Mouse (Mus musculus): ENCODE results near the gene Bckdk.
A peak's percentile ranks its signal among the peaks of the same experiment; 100 is the strongest.

The Bckdk gene

GRCm38 (mm10) chr7:127931351-127932135 lies 27.7 kb downstream of the Bckdk start:
- peak; percentile 90 for DNase-seq (ENCODE audit: low read depth)

- peak; percentile 55 for DNase-seq (ENCODE audit: low read depth)
Measured at GRCm38 (mm10) chr7:127932273-127933031, 28.6 kb downstream of the Bckdk start.

GRCm38 (mm10) chr7:127934075-127934474 lies 30.2 kb downstream of the Bckdk start:
- DNase-seq (ENCODE audit: low read depth): no peak

- DNase-seq (ENCODE audit: low read depth): peak; percentile 95
Measured at GRCm38 (mm10) chr7:127935028-127935722, 31.3 kb downstream of the Bckdk start.

- DNase-seq (ENCODE audit: low read depth): no peak
Measured at GRCm38 (mm10) chr7:127935748-127936159, 31.9 kb downstream of the Bckdk start.

GRCm38 (mm10) chr7:127936216-127936884 lies 32.5 kb downstream of the Bckdk start:
- no peak for DNase-seq (ENCODE audit: low read depth)

- peak; percentile 50 for DNase-seq (ENCODE audit: low read depth)
Measured at GRCm38 (mm10) chr7:127942097-127942496, 38.2 kb downstream of the Bckdk start.

- no peak for DNase-seq (ENCODE audit: low read depth)
Measured at GRCm38 (mm10) chr7:127944614-127945013, 40.7 kb downstream of the Bckdk start.

GRCm38 (mm10) chr7:127946470-127947023 lies 42.7 kb downstream of the Bckdk start, which contains the start of gene Prss36:
Gene Prss36, minus strand, starts transcription at chr7:127946725.
- peak; percentile 20 for DNase-seq (ENCODE audit: low read depth)

- no peak for DNase-seq (ENCODE audit: low read depth)
Measured at GRCm38 (mm10) chr7:127952864-127953581, 49.1 kb downstream of the Bckdk start.

GRCm38 (mm10) chr7:127959364-127959763 lies 55.5 kb downstream of the Bckdk start:
- no peak for DNase-seq (ENCODE audit: low read depth)
